Mouse (Mus musculus) limb, embryonic 15.5 days (tissue): Measurements from ENCODE around the gene Cd8a. TPM values are rescaled to one million over a fixed set of nuclear protein-coding genes. Genes with fewer than 3 reads are reported as not detected.

ENCODE experiments used
- ATAC-seq: fragments of 200-750 bp; cut with Nextera tagmentation; 2 replicates; pipeline ENCODE4 v1.8.0; 2017; ENCODE audit warnings: low read depth, moderate TSS enrichment; ENCODE audit not compliant: insufficient number of reproducible peaks, low FRiP score, low TSS enrichment
- H3K27ac ChIP-seq: fragments of 300-500 bp; sonication (generic); 2 replicates; pipeline ENCODE4 v1.5.1; 2015; ENCODE audit warnings: moderate library complexity, mild to moderate bottlenecking, inconsistent platforms
- H3K27me3 ChIP-seq: fragments of 300-500 bp; sonication (generic); 2 replicates; pipeline ENCODE4 v1.6.1; 2015; ENCODE audit warnings: inconsistent platforms
- H3K36me3 ChIP-seq: fragments of 300-500 bp; sonication (generic); 2 replicates; pipeline ENCODE4 v1.6.1; 2015; ENCODE audit warnings: inconsistent platforms
- H3K4me1 ChIP-seq: fragments of 300-500 bp; sonication (generic); 2 replicates; pipeline ENCODE4 v1.6.1; 2015; ENCODE audit warnings: inconsistent platforms
- H3K4me2 ChIP-seq: fragments of 300-500 bp; sonication (generic); 2 replicates; pipeline ENCODE4 v1.6.1; 2015; ENCODE audit warnings: mild to moderate bottlenecking, inconsistent platforms
- H3K4me3 ChIP-seq: fragments of 300-500 bp; sonication (generic); 2 replicates; pipeline ENCODE4 v1.5.1; 2015; ENCODE audit warnings: mild to moderate bottlenecking, inconsistent platforms
- H3K9ac ChIP-seq: fragments of 300-500 bp; sonication (generic); 2 replicates; pipeline ENCODE4 v1.6.1; 2015; ENCODE audit warnings: inconsistent platforms
- H3K9me3 ChIP-seq: fragments of 300-500 bp; sonication (generic); 2 replicates; pipeline ENCODE4 v1.6.1; 2016; ENCODE audit warnings: inconsistent platforms
- WGBS: fragments of 180-500 bp; shearing (Covaris S2); methylation state at CpG from one replicate; pipeline ENCODE4 v1.1.7; 2015; 5-methylcytosine and 5-hydroxymethylcytosine counted together
- polyA plus RNA-seq: library from polyadenylated mRNA; unstranded; fragments of >200 nt; fragmentation: Nextera tagmentation; extraction: Ambion mirVana; gene quantifications from 2 replicates; pipeline ENCODE4 v1.2.1, GENCODE M21; 2015

Cd8a gene
- polyA plus RNA-seq, 1 experiment from 2014 or later = not detected

DNA sequence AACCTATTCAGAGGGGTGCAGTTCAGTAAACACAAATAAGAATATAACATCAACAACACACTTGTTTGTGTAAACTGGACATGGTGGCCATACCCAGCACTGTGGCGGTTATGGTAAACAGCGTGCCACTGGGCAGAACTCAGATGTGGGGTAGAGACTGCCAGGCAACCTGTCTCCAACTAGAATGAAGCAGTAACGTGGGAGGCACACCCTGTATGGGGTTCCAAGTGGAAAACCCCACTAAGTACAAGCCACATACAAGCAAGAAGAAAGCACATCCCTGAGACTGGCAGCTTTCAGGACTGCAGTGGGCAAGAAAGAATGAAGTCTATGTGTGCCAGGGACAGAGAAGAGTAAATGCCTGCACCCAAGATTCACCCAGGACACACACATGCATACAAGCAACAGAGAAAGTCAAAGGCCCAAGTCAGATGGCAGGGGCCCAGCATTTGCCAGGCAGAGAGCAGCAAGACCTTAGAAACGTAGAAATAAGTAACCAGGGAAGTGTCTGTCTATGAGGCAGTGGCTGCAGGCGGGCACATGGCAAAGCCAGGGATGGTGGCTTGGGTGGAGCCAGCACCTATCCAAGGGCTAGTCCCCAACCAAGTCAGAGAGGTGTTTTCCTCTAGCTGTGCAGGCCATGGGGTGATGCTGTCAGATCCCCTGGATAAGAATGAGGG is 1.0 kb upstream of the Cd8a start:
- Histone ChIP-seq H3K27me3 (no peaks in the 10 kb centered on the region), H3K36me3 (no peaks in the 10 kb centered on the region), H3K27ac (no peak overlapping the region), H3K4me3 (no peak overlapping the region), H3K4me1 (no peaks in the 10 kb centered on the region), H3K9me3 (no peaks in the 10 kb centered on the region), H3K9ac (no peak overlapping the region), H3K4me2 (no peak overlapping the region)
- ATAC-seq = no peak
- 84% methylated on average over 5 of the region's 5 CpGs for WGBS

DNA sequence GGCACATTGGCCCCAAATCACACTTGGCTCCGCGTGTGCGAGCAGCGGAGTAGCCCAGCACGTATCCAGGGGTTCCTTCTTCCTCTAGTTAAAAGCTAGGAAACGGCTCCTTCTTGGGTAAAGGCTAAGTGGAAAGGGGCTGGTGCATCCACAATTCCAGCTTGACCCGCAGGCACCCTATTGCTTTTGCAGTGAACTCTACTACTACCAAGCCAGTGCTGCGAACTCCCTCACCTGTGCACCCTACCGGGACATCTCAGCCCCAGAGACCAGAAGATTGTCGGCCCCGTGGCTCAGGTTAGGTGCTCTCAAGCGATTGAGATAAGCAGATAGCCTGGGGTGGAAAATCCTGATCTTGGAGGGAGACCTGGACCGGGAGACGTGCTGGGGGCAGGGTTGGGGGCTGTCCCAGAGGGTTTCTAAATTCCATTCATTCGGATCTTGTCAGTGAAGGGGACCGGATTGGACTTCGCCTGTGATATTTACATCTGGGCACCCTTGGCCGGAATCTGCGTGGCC is 1.1 kb downstream of the Cd8a start:
- Histone ChIP-seq H3K9me3 (no peaks in the 10 kb centered on the region), H3K4me1 (no peaks in the 10 kb centered on the region), H3K4me3 (no peak overlapping the region), H3K27me3 (no peaks in the 10 kb centered on the region), H3K27ac (no peak overlapping the region), H3K4me2 (no peak overlapping the region), H3K36me3 (no peaks in the 10 kb centered on the region), H3K9ac (no peak overlapping the region)
- no peak for ATAC-seq
- WGBS = 87% methylated on average over 19 of the region's 19 CpGs

DNA sequence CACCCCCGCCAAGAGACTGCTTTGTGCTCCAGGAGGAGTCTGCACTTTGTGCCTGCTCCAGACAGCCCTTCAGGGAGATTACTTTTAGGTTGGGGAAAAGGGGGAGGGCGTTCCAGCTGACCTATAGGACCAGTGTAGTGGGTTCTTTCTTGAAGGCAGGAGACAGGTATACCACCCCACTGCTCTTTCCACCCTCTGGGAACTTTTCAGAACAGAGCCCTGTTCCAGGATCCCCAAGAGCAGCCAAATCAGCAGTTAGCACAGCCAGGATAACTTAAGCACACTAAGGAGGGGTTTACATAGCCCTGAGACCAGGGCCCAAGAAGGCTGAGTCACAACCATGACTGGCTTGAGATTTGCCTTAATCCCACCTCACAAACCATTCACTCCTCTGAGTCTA is 1.7 kb downstream of the Cd8a start:
- H3K4me2 ChIP-seq = no peak overlapping the region
- H3K27me3 ChIP-seq = no peaks in the 10 kb centered on the region
- no peaks in the 10 kb centered on the region for H3K4me1 ChIP-seq
- no peaks in the 10 kb centered on the region for H3K9me3 ChIP-seq
- no peak overlapping the region for H3K4me3 ChIP-seq
- no peak overlapping the region for H3K9ac ChIP-seq
- no peak overlapping the region for H3K27ac ChIP-seq
- WGBS = 52% methylated on average over 2 of the region's 2 CpGs
- no peak for ATAC-seq
- H3K36me3 ChIP-seq = no peaks in the 10 kb centered on the region

DNA sequence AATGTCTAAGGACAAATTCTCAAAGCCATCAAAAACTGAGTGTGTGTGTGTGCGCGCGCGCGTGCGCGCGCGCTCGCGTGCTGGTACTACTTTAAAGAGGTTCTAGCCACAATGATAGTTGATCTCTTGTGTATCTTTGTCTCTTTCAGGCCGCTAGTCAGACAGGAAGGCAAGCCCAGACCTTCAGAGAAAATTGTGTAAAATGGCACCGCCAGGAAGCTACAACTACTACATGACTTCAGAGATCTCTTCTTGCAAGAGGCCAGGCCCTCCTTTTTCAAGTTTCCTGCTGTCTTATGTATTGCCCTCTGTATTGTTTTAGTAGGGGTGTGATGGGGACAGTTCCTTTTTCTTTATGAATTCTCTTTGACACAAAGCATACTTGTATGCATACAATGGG is 3.5 kb downstream of the Cd8a start:
- Histone ChIP-seq H3K27me3 (no peaks in the 10 kb centered on the region), H3K9me3 (no peaks in the 10 kb centered on the region), H3K4me2 (no peak overlapping the region), H3K36me3 (no peaks in the 10 kb centered on the region), H3K4me3 (no peak overlapping the region), H3K4me1 (no peaks in the 10 kb centered on the region), H3K27ac (no peak overlapping the region), H3K9ac (no peak overlapping the region)
- 99% methylated on average over 13 of the region's 13 CpGs for WGBS
- ATAC-seq = no peak

DNA sequence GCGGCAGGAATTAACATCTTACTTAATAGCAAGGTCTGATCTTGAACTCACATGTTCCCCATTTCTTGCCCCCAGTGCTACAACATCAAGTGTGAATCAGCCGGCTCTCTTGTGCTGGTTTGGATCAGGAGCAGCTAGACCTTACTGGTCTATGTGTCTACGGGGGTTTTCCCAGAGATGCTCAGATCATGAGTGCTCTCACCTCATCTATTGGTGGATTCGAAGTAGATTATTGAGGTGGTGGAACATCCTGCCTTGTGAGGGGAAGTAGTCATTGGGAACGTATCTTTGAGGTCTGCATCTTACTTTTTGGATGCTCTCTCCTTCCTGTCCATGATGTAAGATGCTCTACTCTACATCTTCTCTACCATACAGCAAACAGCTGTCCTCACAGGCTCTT is 8.4 kb downstream of the Cd8a start:
- H3K9ac ChIP-seq = no peak overlapping the region
- H3K9me3 ChIP-seq = no peaks in the 10 kb centered on the region
- no peaks in the 10 kb centered on the region for H3K4me1 ChIP-seq
- H3K4me2 ChIP-seq = no peak overlapping the region
- H3K27me3 ChIP-seq = no peaks in the 10 kb centered on the region
- no peak for ATAC-seq
- H3K4me3 ChIP-seq = no peak overlapping the region
- WGBS = 88% methylated on average over 5 of the region's 5 CpGs
- H3K27ac ChIP-seq = no peak overlapping the region
- no peaks in the 10 kb centered on the region for H3K36me3 ChIP-seq

DNA sequence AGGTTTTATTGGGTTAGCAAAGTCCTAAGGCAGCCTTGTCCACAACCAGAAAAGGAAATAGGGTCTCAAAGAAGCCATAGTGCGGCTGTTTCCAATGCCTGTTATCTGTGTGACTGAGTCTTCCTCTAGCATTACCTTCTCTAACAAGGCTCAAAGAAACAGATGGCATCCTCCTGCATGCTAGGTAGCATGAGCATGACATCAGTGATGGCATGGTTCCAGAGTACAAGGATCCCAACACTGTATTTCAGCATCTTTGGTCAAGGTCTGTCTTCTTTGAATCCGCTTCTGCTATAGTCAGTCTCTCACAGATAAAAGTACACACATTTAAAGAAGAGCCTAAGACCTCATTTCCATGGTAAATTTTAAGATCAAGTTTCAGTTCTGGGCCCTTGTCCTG is 17.3 kb downstream of the Cd8a start:
- H3K27me3 ChIP-seq = no peaks in the 10 kb centered on the region
- H3K4me3 ChIP-seq = no peak overlapping the region
- ATAC-seq = no peak
- no peak overlapping the region for H3K9ac ChIP-seq
- H3K27ac ChIP-seq = no peak overlapping the region
- no peak overlapping the region for H3K4me2 ChIP-seq
- whole genome bisulfite sequencing = 87% methylated on average over 2 of the region's 2 CpGs
- H3K9me3 ChIP-seq = no peaks in the 10 kb centered on the region
- no peaks in the 10 kb centered on the region for H3K4me1 ChIP-seq
- peaks cover 33% of the 10 kb centered on the region; the same call in 1 of the 2 replicates for H3K36me3 ChIP-seq

DNA sequence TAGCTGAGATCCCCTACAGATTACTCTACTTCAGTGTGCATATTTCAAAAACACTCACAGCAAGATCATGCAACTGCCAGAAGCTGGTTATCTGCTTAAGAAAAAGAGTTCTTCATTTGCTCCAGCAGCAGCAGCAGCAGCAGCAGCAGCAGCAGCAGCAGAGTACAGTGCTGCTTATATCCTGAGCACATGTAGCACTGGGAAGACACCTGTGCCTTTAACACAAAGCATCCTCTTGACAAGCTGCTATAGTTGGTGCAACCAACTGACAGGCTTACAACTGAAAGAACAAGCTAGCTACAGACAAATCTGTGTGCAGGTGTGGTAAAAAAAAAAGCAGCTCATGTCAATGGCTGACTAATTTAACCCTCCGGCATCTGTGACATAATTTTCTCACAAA is 22.8 kb downstream of the Cd8a start:
- Histone ChIP-seq H3K27me3 (no peaks in the 10 kb centered on the region), H3K9ac (no peak overlapping the region), H3K9me3 (no peaks in the 10 kb centered on the region), H3K36me3 (peaks cover 37% of the 10 kb centered on the region), H3K27ac (no peak overlapping the region), H3K4me2 (no peak overlapping the region), H3K4me3 (no peak overlapping the region), H3K4me1 (no peaks in the 10 kb centered on the region)
- no peak for ATAC-seq
- 85% methylated on average over 1 of the region's 1 CpGs for WGBS

DNA sequence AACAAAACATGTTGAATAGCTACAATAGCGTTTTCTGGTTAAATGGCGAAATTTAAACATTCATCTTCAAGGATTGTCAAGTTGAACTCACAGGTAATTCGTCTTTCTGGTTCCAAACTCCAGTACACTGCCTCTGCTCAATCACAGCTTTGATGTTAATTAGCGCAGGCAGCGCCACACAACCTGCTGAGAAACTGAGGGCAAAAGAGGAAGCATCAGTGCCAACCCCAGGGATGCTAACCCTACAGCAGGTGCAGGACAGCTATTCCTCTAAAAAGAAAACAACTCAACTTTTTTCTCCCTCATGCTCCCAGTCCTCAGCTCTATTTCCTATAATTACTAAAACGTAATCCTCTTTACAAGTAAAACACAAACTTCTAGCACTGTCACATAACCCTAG is 23.5 kb downstream of the Cd8a start:
- H3K9ac ChIP-seq = no peak overlapping the region
- no peaks in the 10 kb centered on the region for H3K9me3 ChIP-seq
- H3K27me3 ChIP-seq = no peaks in the 10 kb centered on the region
- no peaks in the 10 kb centered on the region for H3K4me1 ChIP-seq
- no peak overlapping the region for H3K27ac ChIP-seq
- 87% methylated on average over 6 of the region's 6 CpGs for WGBS
- no peak overlapping the region for H3K4me2 ChIP-seq
- ATAC-seq = no peak
- no peak overlapping the region for H3K4me3 ChIP-seq
- H3K36me3 ChIP-seq = peaks cover 36% of the 10 kb centered on the region

DNA sequence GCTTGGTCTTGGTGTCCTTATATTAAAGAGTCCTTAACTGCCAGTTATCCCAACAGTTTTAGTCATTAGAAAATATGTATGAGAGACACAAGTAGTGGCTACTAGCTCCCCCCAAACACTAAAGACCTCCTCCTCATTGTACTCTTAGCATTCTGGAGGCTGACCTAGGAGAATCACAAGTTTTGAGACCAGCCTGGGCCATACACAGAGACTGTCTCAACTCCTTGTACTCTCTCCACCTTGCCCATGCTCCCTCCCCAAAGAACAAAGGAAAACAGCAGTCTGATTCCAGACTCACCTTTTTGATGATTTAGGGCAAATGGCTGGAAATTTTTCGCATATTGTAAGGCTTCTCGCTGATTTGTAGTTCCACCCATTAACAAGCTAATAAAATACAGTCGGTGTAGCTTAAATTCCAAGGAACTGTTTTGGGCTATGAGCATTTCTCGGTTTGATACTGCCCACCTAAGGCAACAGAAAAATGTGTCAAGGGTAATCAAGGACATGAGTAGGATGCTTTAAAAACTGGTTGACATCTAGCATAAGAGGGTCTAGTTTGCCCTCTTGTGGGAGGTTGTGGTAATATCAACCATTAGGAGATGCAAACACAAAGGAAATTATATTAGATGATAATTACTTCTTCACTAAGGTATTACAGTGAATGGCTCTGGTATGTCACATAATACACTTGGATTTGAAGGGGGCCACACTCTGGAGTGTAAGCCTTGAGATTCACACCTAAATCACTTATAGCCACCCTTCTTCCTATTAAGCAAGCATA is 25.8 kb downstream of the Cd8a start:
- no peak for ATAC-seq
- Histone ChIP-seq H3K9me3 (no peaks in the 10 kb centered on the region), H3K4me1 (no peaks in the 10 kb centered on the region), H3K27ac (no peak overlapping the region), H3K4me3 (no peak overlapping the region), H3K36me3 (peaks cover 25% of the 10 kb centered on the region), H3K27me3 (no peaks in the 10 kb centered on the region), H3K4me2 (no peak overlapping the region), H3K9ac (no peak overlapping the region)
- 57% methylated on average over 4 of the region's 4 CpGs for WGBS

DNA sequence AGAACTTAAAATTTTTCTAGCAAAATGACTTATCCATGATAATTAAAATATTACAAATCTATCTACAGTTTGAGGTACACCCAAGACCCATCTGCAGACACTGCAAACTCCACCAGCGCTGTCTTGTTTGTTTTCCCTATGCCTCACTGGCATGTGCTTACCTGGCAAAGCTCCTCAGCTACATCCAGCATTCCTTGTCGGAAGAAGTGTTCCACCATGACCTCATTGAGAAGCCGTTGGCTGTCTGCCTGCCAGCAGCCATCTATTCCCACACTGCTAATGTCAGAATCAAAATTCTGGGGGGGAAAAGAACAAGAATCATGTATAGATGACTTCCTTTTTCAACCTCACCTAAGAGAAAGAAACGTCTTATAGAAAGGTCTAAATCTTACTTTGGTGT is 41.4 kb downstream of the Cd8a start:
- WGBS = 71% methylated on average over 4 of the region's 4 CpGs
- Histone ChIP-seq H3K4me3 (no peak overlapping the region), H3K9me3 (no peaks in the 10 kb centered on the region), H3K9ac (no peak overlapping the region), H3K4me1 (no peaks in the 10 kb centered on the region), H3K27me3 (no peaks in the 10 kb centered on the region), H3K27ac (no peak overlapping the region), H3K4me2 (no peak overlapping the region), H3K36me3 (peaks cover 24% of the 10 kb centered on the region)
- no peak for ATAC-seq

DNA sequence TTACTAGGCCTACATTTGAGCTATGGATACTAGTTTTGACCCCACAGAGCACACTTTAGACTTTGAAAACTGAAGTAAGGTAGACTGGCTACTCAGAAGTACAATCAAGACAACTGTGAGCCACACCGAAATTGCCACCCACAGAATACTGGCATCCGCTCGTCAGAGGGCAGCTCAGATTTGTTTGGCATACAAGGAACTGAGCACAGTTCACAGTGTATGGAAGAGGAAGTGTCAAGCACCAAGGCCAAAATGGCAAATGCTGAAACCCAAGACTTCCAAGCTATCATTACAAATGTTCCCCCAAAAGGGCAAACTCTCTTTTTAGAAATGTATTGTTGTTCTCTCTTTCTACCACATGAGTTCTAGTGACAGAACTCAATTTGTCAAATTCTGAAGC is 42.2 kb downstream of the Cd8a start:
- no peaks in the 10 kb centered on the region for H3K27me3 ChIP-seq
- peaks cover 24% of the 10 kb centered on the region for H3K36me3 ChIP-seq
- ATAC-seq = no peak
- H3K4me3 ChIP-seq = no peak overlapping the region
- H3K9me3 ChIP-seq = no peaks in the 10 kb centered on the region
- 85% methylated on average over 3 of the region's 3 CpGs for WGBS
- H3K27ac ChIP-seq = no peak overlapping the region
- H3K4me1 ChIP-seq = no peaks in the 10 kb centered on the region
- H3K4me2 ChIP-seq = no peak overlapping the region
- no peak overlapping the region for H3K9ac ChIP-seq

DNA sequence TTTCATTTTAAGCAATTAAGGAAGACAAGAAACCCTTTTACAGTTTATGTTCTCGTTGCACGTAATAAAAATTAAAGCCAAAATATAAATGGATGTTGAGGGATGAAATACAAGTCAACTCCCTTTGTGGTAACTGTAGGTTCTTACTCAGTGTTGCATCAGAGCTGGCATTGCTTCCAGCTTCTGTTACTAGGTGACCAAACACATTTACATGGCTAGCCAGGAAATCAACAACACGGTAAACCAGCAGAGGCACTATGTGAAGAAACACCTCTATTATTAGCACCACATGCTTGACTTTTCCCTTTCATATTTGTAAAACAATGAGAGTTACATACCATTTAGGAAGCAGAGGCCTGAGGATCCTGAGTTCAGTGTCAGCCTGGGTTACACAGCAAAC is 45.6 kb downstream of the Cd8a start:
- H3K27ac ChIP-seq = no peak overlapping the region
- ATAC-seq = no peak
- no peaks in the 10 kb centered on the region for H3K27me3 ChIP-seq
- no peaks in the 10 kb centered on the region for H3K4me1 ChIP-seq
- H3K36me3 ChIP-seq = peaks cover 17% of the 10 kb centered on the region; the same call in 1 of the 2 replicates
- WGBS = 73% methylated on average over 3 of the region's 3 CpGs
- H3K9ac ChIP-seq = no peak overlapping the region
- no peak overlapping the region for H3K4me2 ChIP-seq
- no peak overlapping the region for H3K4me3 ChIP-seq
- no peaks in the 10 kb centered on the region for H3K9me3 ChIP-seq
